Mouse (Mus musculus): ENCODE measurements around the gene Ugt3a1.
"Not testable (repeated sequence)": the region's sequence is repeated elsewhere in the genome, so short reads cannot be mapped to it uniquely, and the experiment has no call there.

The Ugt3a1 gene

GRCm38 (mm10) chr15:9276838-9277295, at the start of gene Ugt3a1:
Ugt3a1 (plus strand) TSS chr15:9276888.
- no peak for DNase-seq

GRCm38 (mm10) chr15:9230917-9231316, 45.8 kb upstream of the Ugt3a1 start:
- DNase-seq, result not testable (repeated sequence)

DNA sequence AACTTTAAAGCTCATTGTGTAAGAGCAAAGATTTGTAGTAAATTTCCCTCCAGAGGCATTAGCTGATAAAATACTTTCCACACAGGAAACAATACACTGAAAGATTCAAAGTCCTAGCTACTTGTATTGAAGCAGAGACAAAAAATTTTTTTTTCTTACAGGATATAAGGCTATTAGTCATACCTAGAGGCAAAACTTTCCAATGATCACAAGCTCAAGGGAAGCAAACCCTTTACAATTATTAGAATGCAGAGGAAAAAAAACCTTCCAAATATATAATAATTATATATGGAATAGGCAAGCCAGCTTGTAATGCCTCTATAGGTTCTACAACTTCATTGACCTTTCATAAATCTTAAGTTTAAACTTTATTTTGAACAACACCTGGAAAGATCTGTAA, 30.3 kb upstream of the Ugt3a1 start:
- DNase-seq, result no peak

GRCm38 (mm10) chr15:9252891-9253290, 23.8 kb upstream of the Ugt3a1 start:
- no peak for DNase-seq

DNA sequence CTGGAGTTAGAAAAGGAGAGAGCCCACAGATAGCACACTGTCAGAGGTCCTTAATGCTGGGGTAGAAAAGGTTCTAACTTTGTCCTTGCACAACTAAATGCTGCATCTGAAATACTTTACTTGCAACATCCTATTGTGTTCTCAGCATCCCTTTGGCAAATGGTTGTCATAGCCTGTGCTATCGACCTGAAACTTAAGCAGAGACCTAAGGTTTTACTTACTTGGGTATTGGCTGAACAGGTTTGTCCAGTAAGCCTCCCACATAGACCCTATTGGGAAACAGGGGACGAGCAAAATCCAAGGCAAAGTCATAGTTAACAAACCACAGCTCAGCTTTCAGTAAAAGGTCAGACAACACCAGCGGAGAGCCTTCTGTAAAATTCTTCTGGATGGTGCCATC, 16.1 kb upstream of the Ugt3a1 start:
- DNase-seq, result no peak

- no peak for DNase-seq
These were observed 4.8 kb upstream of the Ugt3a1 start for GRCm38 (mm10) chr15:9271876-9272275.

- no peak for DNase-seq
These were observed 2.3 kb downstream of the Ugt3a1 start for GRCm38 (mm10) chr15:9279026-9279425.

DNA sequence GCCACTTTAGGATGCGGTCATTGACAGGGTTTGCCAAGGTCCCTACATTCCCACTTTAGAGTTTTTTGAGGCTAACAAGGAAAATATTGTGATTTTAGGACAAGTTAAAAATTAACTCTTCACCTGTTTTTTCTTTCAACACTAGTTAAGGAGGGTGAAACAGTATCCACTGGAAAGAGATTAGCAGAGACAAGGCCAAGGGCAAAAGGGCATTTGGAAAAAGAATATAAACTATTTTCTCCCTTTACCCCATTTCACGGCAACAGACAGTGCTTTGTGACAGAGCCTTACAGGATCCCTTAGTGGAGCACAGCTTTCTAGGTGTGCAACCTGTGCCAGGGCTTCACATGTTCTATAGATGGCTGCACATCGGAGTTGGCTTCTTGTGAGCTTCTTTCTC, 2.9 kb downstream of the Ugt3a1 start:
- no peak for DNase-seq

- DNase-seq, result no peak
These were observed 6.5 kb downstream of the Ugt3a1 start for GRCm38 (mm10) chr15:9283165-9283564.

- no peak for DNase-seq
These were observed 13.0 kb downstream of the Ugt3a1 start for GRCm38 (mm10) chr15:9289660-9290059.

- no peak for DNase-seq
These were observed 29.4 kb downstream of the Ugt3a1 start for GRCm38 (mm10) chr15:9305978-9306692.

GRCm38 (mm10) chr15:9334596-9334995, 57.9 kb downstream of the Ugt3a1 start:
- DNase-seq, result no peak

GRCm38 (mm10) chr15:9335341-9335740, 58.7 kb downstream of the Ugt3a1 start, which contains the start of gene Ugt3a2:
Ugt3a2 (plus strand) TSS chr15:9335550.
- no peak for DNase-seq

GRCm38 (mm10) chr15:9336616-9337015, 59.9 kb downstream of the Ugt3a1 start:
- no peak for DNase-seq

GRCm38 (mm10) chr15:9337021-9337420, 60.3 kb downstream of the Ugt3a1 start:
- DNase-seq, result no peak

DNA sequence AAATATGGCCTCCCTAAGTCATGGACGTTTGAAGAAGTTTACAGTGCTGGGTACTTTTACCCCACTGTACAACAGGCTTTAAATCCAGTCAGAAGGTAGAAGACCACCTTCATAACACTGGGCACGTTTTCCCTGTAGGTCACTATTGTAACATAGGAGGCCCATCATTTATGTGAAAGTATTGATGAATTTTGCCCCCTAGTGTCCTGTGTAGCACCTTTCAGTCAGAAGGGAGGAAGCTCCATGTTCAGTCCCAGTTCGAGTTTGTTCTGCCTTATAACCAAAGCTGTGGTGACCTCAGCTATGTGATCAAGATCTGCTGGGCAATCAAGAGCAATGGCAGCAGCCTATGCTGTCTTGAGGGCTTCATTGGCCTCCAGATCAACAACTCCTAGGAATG, 72.1 kb downstream of the Ugt3a1 start:
- no peak for DNase-seq

- no peak for DNase-seq
These were observed 86.1 kb downstream of the Ugt3a1 start for GRCm38 (mm10) chr15:9362801-9363200.

Measured in cerebellum, postnatal 25 days (tissue).